ENCODE assay signal across 9 mouse cellular contexts in the genomic region with DNA sequence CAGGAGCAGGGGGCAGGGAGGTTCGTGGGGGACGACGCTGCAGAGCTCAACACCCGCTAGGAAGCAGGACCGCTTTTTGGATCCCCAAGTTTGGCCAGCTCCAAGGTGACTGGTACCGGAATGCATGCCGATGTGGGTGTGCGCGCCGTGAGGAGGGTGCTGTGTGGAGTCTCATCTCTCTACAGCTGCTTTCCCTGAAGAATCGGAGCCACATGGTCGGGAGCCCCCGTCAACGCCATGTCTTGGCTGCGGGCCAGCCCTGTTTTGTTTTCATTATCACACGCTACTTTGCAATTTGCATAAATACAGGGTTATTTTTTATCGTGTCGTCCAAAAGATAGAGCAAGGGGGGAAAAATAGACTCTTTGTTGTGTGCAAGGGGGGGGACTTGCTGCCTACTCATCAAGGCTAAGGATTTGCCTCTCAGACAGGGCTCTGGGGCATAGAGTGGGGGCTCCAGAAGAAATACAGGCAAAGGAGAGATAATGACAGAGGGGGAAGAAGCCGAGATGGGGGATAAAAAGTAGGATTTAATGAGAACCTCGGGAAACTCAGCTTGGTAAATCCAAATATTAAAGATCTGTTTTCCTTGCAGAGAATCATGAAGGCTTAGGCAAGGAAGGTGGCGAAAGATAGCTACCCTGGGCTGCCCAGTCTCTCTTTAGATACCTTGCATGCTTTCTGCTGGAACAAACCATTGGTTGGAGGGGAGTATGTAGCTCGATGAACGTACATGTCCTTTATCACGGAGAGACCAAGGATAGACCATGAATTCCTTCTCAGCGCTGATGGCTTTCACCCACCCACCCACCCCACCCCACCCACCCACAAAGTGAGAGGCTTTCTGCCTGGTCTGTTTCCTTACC.
A peak's percentile ranks its signal among the peaks of the same experiment; 100 is the strongest.
DNase-seq lines count a peak whose midpoint lies in the region; ATAC-seq and TF ChIP-seq lines count a peak whose summit lies in the region.
"Had no signal": no experiment of that assay in that cellular context is flagged by ENCODE, and none has a peak within 500 bp of the region (broad histone marks: within the 10 kb centered on the region; RNA-seq: fewer than 3 reads in every experiment).

No protein-coding gene starts in this region.

- H3K27ac ChIP-seq in lung, postnatal 0 days (ENCODE audit: low read length): no peak overlapping the region
- H3K27ac ChIP-seq: limb, embryonic 10.5 days had no signal

- no peaks in the 10 kb centered on the region for H3K27me3 ChIP-seq in lung, postnatal 0 days (replicated peaks; ENCODE audit: insufficient read depth, low read length)

- no peaks in the 10 kb centered on the region for H3K4me1 ChIP-seq in lung, postnatal 0 days (ENCODE audit: insufficient read depth, low read depth, low read length)

- peak overlapping the region; percentile 32 for H3K4me2 ChIP-seq in lung, postnatal 0 days (replicated peaks; ENCODE audit: low read depth, low read length)

- ATAC-seq in lung, postnatal 0 days: no peak

- DNase-seq in cerebellum, postnatal 14 days: peak; percentile 34 to 51
- DNase-seq in cerebellum, adult 8-10 months: no peak
- DNase-seq in lung, postnatal 0 days (ENCODE audit: low spot score): no peak
- no peak for DNase-seq in lung, postnatal 36 days
- peak; percentile 28 to 49 for DNase-seq in left cerebral cortex, postnatal 14 days (ENCODE audit: low spot score in 2 of 2)
- peak; percentile 60 for DNase-seq in right cerebral cortex, postnatal 14 days
- DNase-seq in embryo, embryonic 11 days: no peak
- no peak for DNase-seq in embryo, embryonic 10.5 days (ENCODE audit: low spot score)

- no peak for TF ChIP-seq EP300 in lung, postnatal 0 days (IDR thresholded peaks at IDR 0.05)

- intact Hi-C loops in left cerebral cortex, postnatal 14 days (cut with DNase I): no loop called here

- no peaks in the 10 kb centered on the region for H3K36me3 ChIP-seq in lung, postnatal 0 days (ENCODE audit: insufficient read depth, low read length)
- H3K36me3 ChIP-seq: limb, embryonic 10.5 days had no signal

- 72% methylated on average over 25 of the region's 25 CpGs for WGBS in lung, postnatal 0 days

- no peak for TF ChIP-seq CTCF in lung, postnatal 0 days (IDR thresholded peaks at IDR 0.05)

- H3K4me3 ChIP-seq in lung, postnatal 0 days (ENCODE audit: low read depth, low read length): no peak overlapping the region
- H3K4me3 ChIP-seq: limb, embryonic 10.5 days had no signal

- H3K9me3 ChIP-seq in lung, postnatal 0 days (ENCODE audit: low read length): no peaks in the 10 kb centered on the region
- H3K9me3 ChIP-seq: limb, embryonic 10.5 days had no signal

- H3K9ac ChIP-seq in lung, postnatal 0 days (replicated peaks; ENCODE audit: low read depth): no peak overlapping the region

Comparison
In these comparisons a context has a peak if more than half of its experiments do, and no peak if none do; other contexts are left out.
1. DNase-seq: peak in cerebellum, postnatal 14 days (2 of 2), left cerebral cortex, postnatal 14 days (2 of 2) and right cerebral cortex, postnatal 14 days (single experiment); none in cerebellum, adult 8-10 months (single experiment), lung, postnatal 0 days (single experiment), lung, postnatal 36 days (single experiment), embryo, embryonic 11 days (single experiment) and embryo, embryonic 10.5 days (single experiment).